Mouse (Mus musculus) left cerebral cortex, adult 2 months (tissue): Measurements from ENCODE around the gene Zrsr2. TPM values are rescaled to one million over a fixed set of nuclear protein-coding genes. Genes with fewer than 3 reads are reported as not detected.

Source experiments
- DNase-seq, 2 experiments: peaks; one replicate each; pipeline ENCODE4 v3.0.0; 2021 to 2022; ENCODE audit warnings: low spot score in 2 of 2, mixed read lengths in 1 of 2; ENCODE audit errors: extremely low spot score in 1 of 2
- H3K27ac ChIP-seq: fragments of 200-600 bp; 2 replicates; pipeline ENCODE4 v1.8.1; 2022
- H3K4me3 ChIP-seq: fragments of 200-600 bp; 2 replicates; pipeline ENCODE4 v1.8.1; 2022
- CTCF ChIP-seq: fragments of 200-600 bp; IDR thresholded peaks from 2 replicates; pipeline ENCODE4 v1.8.1; 2022; ENCODE audit warnings: antibody characterized with exemption, mild to moderate bottlenecking, moderate library complexity
- intact Hi-C: fragments of 180-260 bp; cut with DNase I; formaldehyde crosslinking; loops from one replicate; pipeline ENCODE4 v1.15.1; 2025
- total RNA-seq, 2 experiments: library from RNA; stranded (reverse); gene quantifications; 2 replicates each; pipeline ENCODE4 v1.2.3; 2021

Gene Zrsr2
- total RNA-seq, 2 experiments from 2014 or later, result 43.9 to 51.7 TPM

DNA sequence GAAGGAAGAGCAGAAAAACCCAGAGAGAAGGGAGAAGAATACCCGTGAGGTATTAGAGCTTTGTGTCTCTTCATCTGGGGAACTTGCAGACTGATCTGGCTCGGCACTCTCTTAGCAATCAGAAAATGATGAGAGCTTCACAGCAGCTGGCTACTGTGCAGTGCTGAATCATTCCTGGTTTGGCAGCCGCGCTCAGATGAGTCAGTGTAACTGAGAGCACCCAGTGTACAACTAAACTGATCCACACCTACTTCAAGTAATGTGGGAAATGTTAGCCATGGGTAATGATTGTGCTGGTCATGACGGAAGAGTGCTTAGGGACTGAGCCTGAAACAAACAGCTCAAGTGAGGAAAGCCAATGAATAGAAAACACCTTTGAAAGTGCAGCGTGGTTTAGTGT, 19.9 kb downstream of the Zrsr2 start:
- no peak for TF ChIP-seq CTCF
- DNase-seq, result peak; percentile 24 to 49
- 0 out of 2 replicates have a peak overlapping the region, but pooled peaks have one; percentile 6 for H3K27ac ChIP-seq
- H3K4me3 ChIP-seq, result no peak overlapping the region
- intact Hi-C loops, result loop anchor here (10.0 kb wide), 1 partner anchor 1024 kb away; no protein-coding TSS in a partner anchor

DNA sequence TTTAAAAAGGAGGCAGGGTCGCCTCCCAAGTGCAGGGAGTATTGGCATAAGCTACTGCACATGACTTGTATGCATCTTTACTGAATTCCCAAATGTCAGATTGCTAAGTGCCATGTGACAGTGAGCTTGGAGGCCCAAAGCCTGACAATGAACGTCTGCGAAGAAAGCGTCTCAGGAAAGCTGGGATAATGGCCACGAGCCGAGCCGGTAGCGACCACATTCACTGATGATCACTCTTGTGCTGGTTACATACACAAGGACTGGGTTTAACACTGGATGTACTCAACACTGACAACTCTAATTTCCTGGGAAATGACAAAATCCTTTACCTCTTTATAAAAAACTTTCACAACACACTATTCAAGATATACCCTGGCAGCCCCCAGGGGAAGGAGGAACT, 23.7 kb downstream of the Zrsr2 start:
- Histone ChIP-seq H3K4me3 (no peak overlapping the region), H3K27ac (no peak overlapping the region)
- no peak for TF ChIP-seq CTCF
- intact Hi-C loops, result loop anchor here (10.0 kb wide), 1 partner anchor 1020 kb away; no protein-coding TSS in a partner anchor
- DNase-seq, result no peak

DNA sequence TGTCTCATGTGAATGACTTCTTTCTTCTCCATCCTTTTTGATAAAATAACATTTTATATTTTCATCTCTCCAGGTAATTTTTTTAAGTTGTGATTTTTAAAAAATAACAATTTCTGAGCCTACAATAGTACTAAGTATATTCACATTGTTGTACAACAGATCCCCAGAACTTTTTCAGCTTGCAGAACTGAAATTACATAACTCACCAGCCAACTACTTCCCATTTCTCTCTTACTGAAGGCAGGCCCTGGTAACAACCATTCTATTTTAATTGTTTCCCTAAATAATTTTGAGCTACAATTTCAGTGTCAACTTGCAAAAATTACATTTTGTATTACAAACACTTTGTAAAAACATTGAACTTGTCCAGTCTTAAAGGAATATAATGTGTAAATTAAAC, 28.9 kb downstream of the Zrsr2 start:
- intact Hi-C loops, result no loop called here
- TF ChIP-seq CTCF, result no peak
- Histone ChIP-seq H3K4me3 (no peak overlapping the region), H3K27ac (no peak overlapping the region)
- DNase-seq, result no peak

DNA sequence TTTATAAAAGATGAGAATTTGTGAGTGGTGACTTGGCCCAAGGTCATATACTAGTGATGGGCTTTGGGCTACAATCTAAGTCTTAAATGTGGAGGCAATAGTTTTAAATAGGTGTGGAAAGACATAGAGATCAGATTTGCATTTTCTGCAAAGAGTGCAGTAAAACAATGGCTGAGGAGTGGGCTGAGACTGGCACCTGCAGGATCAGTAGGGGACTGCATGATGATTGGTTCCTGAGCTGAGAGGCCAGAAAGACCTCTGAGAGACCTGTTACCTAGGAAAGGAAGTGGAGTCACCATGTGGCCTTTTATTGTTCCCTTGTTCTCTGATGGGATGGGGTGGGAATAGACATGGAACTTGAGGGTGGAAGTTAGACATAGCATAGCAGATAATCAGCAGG, 45.7 kb downstream of the Zrsr2 start:
- DNase-seq, result no peak
- TF ChIP-seq CTCF, result peak; percentile 39
- intact Hi-C loops, result loop anchor here (10.0 kb wide), 1 partner anchor 958 kb away; no protein-coding TSS in a partner anchor
- Histone ChIP-seq H3K4me3 (no peak overlapping the region), H3K27ac (no peak overlapping the region)

DNA sequence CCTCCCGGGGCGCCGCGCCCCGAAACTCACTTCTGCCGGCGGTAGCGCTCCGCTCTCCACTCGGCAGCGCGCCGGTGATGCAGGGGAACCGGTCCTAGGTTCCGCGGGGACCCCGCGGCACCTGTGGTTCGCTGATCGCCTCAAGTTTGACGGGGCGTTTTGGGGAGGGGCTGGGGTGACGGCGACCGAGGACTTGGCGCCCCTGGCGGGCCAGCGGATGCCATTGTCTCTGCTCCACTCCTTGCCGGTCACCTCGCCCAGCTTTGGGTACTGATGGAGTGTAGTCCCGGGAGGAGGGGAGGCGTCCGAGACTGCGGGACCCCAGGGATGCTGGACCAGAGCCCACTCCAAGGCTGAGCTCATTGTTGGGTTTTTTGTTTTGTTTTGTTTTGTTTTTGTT, 49.1 kb downstream of the Zrsr2 start:
- peak overlapping the region; percentile 66 for H3K27ac ChIP-seq
- TF ChIP-seq CTCF, result no peak
- intact Hi-C loops, result loop anchor here (1.0 to 2.0 kb wide), 3 partner anchors 49 to 82 kb away; partner anchors contain the start of gene Zrsr2
- peak in 1 of 2 experiments; percentile 14 for DNase-seq
- H3K4me3 ChIP-seq, result peak overlapping the region; percentile 60

DNA sequence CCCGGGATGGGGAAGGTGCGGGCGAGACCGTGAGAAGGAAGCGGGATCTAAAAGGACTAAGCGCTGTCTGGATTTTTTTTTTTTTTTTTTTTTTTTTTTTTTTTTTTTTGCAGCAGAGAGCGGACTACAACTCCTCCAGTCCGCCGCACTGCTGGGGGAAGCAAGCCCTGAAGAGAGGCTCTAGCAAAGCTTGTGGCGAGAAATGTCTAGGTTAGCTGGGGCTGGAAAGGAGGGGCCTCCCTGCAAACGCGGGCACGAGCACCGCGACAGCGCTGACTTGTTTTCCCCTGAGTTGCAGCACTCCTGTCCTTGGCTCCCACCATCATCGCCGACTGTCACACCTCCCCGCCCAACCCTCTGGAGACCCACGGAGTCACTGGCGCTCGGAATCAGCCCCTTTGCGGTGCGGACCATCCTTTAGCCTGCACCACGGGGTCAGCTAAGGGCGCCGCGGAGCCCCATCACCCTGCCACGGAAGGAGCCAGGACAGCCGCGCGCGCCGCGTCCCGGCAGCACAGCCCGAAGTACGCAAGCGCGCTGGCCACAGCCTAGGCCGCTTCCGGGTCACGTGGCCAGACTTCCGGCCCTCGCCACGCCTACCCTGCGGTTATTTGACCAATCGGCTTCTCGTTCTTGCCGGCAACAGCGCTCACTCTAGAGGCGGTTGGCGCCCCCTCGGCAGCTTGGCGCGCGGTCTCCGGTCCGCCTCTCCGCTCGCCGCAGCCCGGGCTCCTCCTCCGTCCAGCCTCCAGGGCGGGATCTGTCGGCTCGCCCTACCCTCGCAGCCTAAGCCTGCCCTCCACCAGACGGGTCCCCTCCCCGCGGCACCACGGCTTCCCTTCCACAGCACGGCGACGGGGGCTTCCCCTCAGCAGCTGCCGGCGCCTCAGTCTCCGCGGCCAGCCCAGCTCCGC, 49.9 kb downstream of the Zrsr2 start, which contains the start of gene Ap1s2:
Ap1s2 (plus strand) TSS at position 681 of the 914 bp plus-strand sequence.
- intact Hi-C loops, result loop anchor here (1.0 to 2.0 kb wide), 3 partner anchors 50 to 81 kb away; partner anchors contain the start of gene Zrsr2
- Histone ChIP-seq H3K27ac (peak within 1 kb of the TSS; percentile 72), H3K4me3 (peak within 1 kb of the TSS; percentile 64)
- DNase-seq, result peak; percentile 89 to 93
- TF ChIP-seq CTCF, result peak; percentile 23

DNA sequence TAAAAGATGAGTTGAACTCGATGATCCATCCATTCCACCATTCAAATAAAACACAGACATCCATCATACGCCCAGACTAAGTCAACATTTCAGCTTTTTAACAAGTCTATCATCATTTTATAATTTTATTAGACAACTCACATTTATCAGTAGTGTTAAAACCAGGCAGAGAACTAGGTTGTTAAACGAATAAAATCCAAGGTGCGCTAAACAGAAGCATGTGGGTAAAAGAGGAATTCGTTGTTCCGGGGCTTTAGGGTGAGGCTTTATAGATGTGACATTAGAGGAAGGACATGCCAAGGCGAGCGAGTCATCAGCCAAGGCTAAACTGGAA, 50.5 kb downstream of the Zrsr2 start:
- no peak for DNase-seq
- H3K4me3 ChIP-seq, result peak overlapping the region; percentile 64
- TF ChIP-seq CTCF, result no peak
- intact Hi-C loops, result loop anchor here (2.0 kb wide), 2 partner anchors 51 to 59 kb away; partner anchors contain the start of gene Zrsr2
- peak overlapping the region; percentile 72 for H3K27ac ChIP-seq

DNA sequence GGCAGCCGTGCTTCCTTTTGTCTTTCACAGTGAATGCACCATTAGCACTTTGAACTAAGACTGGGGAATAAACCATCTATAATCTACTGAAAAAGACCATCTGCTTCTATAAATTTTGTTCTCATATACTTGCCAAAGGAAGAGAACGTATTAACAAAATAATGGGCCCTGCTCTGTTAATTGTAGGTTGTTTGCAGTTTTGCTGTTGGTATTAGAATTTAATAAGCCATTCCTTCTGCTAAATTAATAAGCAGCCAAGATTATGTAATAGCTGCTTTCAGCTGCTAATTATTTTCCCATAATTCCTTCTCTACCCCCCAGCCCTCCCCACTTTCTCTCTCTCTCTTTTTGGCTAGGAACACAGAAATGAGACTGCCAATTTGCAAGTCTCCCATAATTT, 51.6 kb downstream of the Zrsr2 start:
- TF ChIP-seq CTCF, result no peak
- DNase-seq, result no peak
- intact Hi-C loops, result no loop called here
- Histone ChIP-seq H3K27ac (no peak overlapping the region), H3K4me3 (no peak overlapping the region)

DNA sequence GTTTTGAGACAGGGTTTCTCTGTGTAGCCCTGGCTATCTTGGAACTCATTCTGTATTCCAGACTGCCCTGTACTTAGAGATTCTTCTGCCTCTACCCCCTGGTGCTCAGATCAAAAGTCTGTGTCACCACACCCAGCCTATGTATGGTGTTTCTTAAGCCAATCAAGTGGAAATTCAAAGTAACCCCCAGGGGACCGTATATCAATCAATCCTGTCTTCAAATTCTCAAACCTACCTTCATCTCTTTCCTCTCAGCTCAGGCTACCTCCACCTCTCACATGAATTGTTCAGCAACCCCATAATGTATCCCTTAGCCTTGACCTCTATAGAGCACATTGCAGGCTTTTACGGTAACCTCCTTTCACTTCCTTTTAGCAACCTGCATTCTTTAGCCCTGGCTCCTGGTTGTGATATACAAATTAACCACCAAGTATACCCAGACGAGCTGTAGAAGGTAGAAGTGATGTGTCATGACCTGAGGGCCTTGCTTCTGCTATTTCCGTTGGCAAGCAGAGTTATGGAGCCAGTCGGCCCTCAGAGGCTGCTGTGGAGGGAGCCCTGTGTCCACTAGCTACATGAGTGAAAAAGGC, 58.9 kb downstream of the Zrsr2 start:
- Histone ChIP-seq H3K4me3 (no peak overlapping the region), H3K27ac (no peak overlapping the region)
- no peak for TF ChIP-seq CTCF
- DNase-seq, result no peak
- intact Hi-C loops, result no loop called here

DNA sequence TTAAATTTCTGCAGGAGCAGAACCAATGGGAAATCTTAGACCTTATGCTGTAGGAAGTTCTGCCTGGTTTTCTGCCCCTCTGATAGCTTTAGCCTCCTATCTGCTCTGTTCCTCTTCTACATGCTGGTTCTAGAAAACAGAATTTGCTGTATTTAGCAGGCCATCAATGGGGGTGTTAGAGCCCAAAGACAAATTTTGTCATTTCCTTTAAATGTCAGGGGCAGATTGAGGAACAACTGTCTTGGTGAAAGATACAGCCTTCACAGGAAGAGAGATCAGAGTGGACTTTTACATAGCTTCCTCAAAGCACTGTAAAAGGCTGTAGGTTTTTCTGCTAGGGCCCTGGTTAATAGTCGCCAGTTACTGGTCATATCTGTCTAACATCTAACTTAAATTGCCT, 61.1 kb downstream of the Zrsr2 start:
- intact Hi-C loops, result no loop called here
- TF ChIP-seq CTCF, result no peak
- no peak overlapping the region for H3K4me3 ChIP-seq
- no peak overlapping the region for H3K27ac ChIP-seq
- no peak for DNase-seq

DNA sequence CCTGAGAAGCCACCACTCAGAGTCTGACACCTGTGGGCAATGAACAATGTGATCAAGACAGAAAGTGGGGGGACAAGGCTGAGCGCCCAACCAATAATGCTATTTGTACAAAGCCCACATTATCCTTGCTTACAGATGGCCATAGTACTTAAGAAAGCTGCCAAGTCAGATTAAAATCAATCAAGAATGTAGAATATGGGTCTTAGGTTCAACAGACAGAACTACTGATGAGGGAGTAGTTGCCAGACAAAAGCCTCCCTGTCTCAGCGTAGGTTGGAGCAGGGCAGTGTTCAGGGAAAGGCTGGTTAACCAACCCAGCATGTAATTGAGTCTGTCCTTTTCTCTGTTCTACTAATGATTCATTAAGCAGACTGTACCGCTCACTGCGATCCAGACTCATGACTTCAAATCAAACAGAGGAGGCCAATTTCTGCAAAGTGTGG, 72.9 kb downstream of the Zrsr2 start:
- no peak for TF ChIP-seq CTCF
- DNase-seq, result no peak
- intact Hi-C loops, result no loop called here
- no peak overlapping the region for H3K4me3 ChIP-seq
- H3K27ac ChIP-seq, result no peak overlapping the region

Other genes starting within 250 kb of the Zrsr2 start
- under 1 TPM; 0.58 to 0.77 TPM for gene Rnf138rt1, start 197.3 kb downstream of the Zrsr2 start, total RNA-seq
- gene Ap1s2, start 49.6 kb downstream of the Zrsr2 start, total RNA-seq, result 10 to 100 TPM; 30.3 to 39.9 TPM
- gene Car5b, start 69.3 kb upstream of the Zrsr2 start, total RNA-seq, result 1 to 10 TPM; 2.2 to 3.0 TPM
- 10 to 100 TPM in 1 of 2 experiments, 1 to 10 TPM in 1; 9.6 to 10.9 TPM for gene Siah1b, start 117.8 kb upstream of the Zrsr2 start, total RNA-seq
- not detected for gene Cltrn, start 130.2 kb upstream of the Zrsr2 start, total RNA-seq
- 1 to 10 TPM; 1.1 to 1.7 TPM for gene Ace2, start 180.7 kb upstream of the Zrsr2 start, total RNA-seq